Mouse (Mus musculus) C2C12 (cell line): ENCODE results near the gene Ssc4d. TPM values are rescaled to one million over a fixed set of nuclear protein-coding genes. Genes with fewer than 3 reads are reported as not detected.

Experiments
- H3K27me3 ChIP-seq: one replicate; pipeline ENCODE4 v1.6.1; 2011; ENCODE audit not compliant: control insufficient read depth, insufficient read depth, insufficient read length
- H3K36me3 ChIP-seq: one replicate; pipeline ENCODE4 v1.6.1; 2011; ENCODE audit not compliant: control insufficient read depth, insufficient read depth
- H3K4me3 ChIP-seq: one replicate; pipeline ENCODE4 v1.5.1; 2011; ENCODE audit warnings: mild to moderate bottlenecking, control low read depth; ENCODE audit not compliant: poor library complexity, insufficient read depth, severe bottlenecking
- H3K79me2 ChIP-seq: one replicate; pipeline ENCODE4 v1.6.1; 2011; ENCODE audit not compliant: control insufficient read depth, insufficient read depth
- H3K79me3 ChIP-seq: one replicate; pipeline ENCODE4 v1.6.1; 2011; ENCODE audit warnings: low read depth, control low read depth
- H3ac ChIP-seq: one replicate; pipeline ENCODE3; 2011; ENCODE audit warnings: low read depth; ENCODE audit not compliant: control insufficient read depth, insufficient read length
- CEBPB ChIP-seq: IDR thresholded peaks from one replicate; pipeline ENCODE4 v1.6.1; 2011; ENCODE audit warnings: low read depth, mild to moderate bottlenecking, control low read depth, moderate library complexity
- CTCF ChIP-seq: IDR thresholded peaks from one replicate; pipeline ENCODE4 v1.5.1; 2011; ENCODE audit not compliant: control insufficient read depth, insufficient read depth, insufficient read length
- FOSL1 ChIP-seq: IDR thresholded peaks from one replicate; pipeline ENCODE4 v1.8.0; 2011; ENCODE audit warnings: mild to moderate bottlenecking, low read length; ENCODE audit not compliant: poor library complexity, insufficient read depth, severe bottlenecking
- MAX ChIP-seq: IDR thresholded peaks from one replicate; pipeline ENCODE4 v1.6.1; 2011; ENCODE audit warnings: mild to moderate bottlenecking, control low read depth
- MYOD1 ChIP-seq: IDR thresholded peaks from one replicate; pipeline ENCODE4 v1.6.1; 2011; ENCODE audit warnings: low read depth; ENCODE audit not compliant: control insufficient read depth, insufficient read length
- MYOG ChIP-seq: IDR thresholded peaks from one replicate; pipeline ENCODE4 v1.6.1; 2011; ENCODE audit not compliant: control insufficient read depth, insufficient read length; ENCODE audit errors: extremely low read depth
- USF1 ChIP-seq: IDR thresholded peaks from one replicate; pipeline ENCODE4 v1.6.1; 2011; ENCODE audit warnings: low read depth, mild to moderate bottlenecking, control low read depth, moderate library complexity
- polyA plus RNA-seq: library from polyadenylated mRNA; unstranded; fragments of >200 nt; fragmentation: generic; extraction: Trizol; gene quantifications from one replicate; pipeline ENCODE4 v1.2.1, GENCODE M21; 2012; ENCODE audit warnings: missing spikeins

The Ssc4d gene
- polyA plus RNA-seq, 1 experiment, result 3.6 TPM

- Histone ChIP-seq H3K36me3 (peaks cover 37% of the 10 kb centered on the region), H3K79me3 (peaks cover 53% of the 10 kb centered on the region), H3ac (peak overlapping the region; percentile 82), H3K4me3 (peak overlapping the region; percentile 94), H3K79me2 (peaks cover 55% of the 10 kb centered on the region), H3K27me3 (no peaks in the 10 kb centered on the region)
- no peak for TF ChIP-seq MAX
- no peak for TF ChIP-seq CTCF
Measured at GRCm38 (mm10) chr5:135933900-135934441, 40.4 kb downstream of the Ssc4d start.

GRCm38 (mm10) chr5:135933222-135933899 is 41.0 kb downstream of the Ssc4d start:
- H3ac ChIP-seq, result peak overlapping the region; percentile 82
- peaks cover 59% of the 10 kb centered on the region for H3K79me3 ChIP-seq
- peaks cover 43% of the 10 kb centered on the region for H3K36me3 ChIP-seq
- H3K4me3 ChIP-seq, result peak overlapping the region; percentile 94
- H3K27me3 ChIP-seq, result no peaks in the 10 kb centered on the region
- peaks cover 61% of the 10 kb centered on the region for H3K79me2 ChIP-seq
- TF ChIP-seq MYOG, result no peak
- TF ChIP-seq CEBPB, result no peak
- no peak for TF ChIP-seq MAX

DNA sequence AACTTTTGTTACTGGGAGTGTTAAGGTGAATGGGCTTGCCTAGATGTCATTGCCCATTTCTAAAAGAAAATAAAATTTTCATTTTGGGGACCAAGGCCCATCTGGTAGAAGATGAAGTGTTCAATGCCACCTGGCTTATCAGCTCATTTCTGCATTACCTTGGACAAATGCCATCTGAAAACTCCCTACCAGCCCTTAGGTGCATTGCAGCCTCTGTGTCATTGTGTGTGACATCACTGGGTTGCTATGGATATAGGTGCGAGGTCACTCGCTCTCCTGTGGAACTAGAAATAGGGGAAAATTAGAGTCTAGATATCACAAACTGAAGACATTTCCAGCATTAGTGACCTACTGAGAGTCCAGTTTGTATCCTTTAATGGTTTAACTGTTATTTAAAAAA is 42.0 kb downstream of the Ssc4d start:
- no peak for TF ChIP-seq USF1
- TF ChIP-seq MYOG, result no peak
- TF ChIP-seq MAX, result no peak
- no peak for TF ChIP-seq CTCF
- TF ChIP-seq FOSL1, result no peak
- TF ChIP-seq MYOD1, result no peak
- no peak for TF ChIP-seq CEBPB
- Histone ChIP-seq H3K27me3 (no peaks in the 10 kb centered on the region), H3K36me3 (peaks cover 52% of the 10 kb centered on the region), H3K79me2 (peaks cover 71% of the 10 kb centered on the region), H3K4me3 (peak overlapping the region; percentile 94), H3K79me3 (peaks cover 68% of the 10 kb centered on the region), H3ac (peak overlapping the region; percentile 24)

- peaks cover 79% of the 10 kb centered on the region for H3K79me2 ChIP-seq
- H3ac ChIP-seq, result no peak overlapping the region
- no peak overlapping the region for H3K4me3 ChIP-seq
- H3K27me3 ChIP-seq, result no peaks in the 10 kb centered on the region
- no peak for TF ChIP-seq USF1
- H3K79me3 ChIP-seq, result peaks cover 76% of the 10 kb centered on the region
- peaks cover 61% of the 10 kb centered on the region for H3K36me3 ChIP-seq
Measured at GRCm38 (mm10) chr5:135931526-135931925, 42.8 kb downstream of the Ssc4d start.

DNA sequence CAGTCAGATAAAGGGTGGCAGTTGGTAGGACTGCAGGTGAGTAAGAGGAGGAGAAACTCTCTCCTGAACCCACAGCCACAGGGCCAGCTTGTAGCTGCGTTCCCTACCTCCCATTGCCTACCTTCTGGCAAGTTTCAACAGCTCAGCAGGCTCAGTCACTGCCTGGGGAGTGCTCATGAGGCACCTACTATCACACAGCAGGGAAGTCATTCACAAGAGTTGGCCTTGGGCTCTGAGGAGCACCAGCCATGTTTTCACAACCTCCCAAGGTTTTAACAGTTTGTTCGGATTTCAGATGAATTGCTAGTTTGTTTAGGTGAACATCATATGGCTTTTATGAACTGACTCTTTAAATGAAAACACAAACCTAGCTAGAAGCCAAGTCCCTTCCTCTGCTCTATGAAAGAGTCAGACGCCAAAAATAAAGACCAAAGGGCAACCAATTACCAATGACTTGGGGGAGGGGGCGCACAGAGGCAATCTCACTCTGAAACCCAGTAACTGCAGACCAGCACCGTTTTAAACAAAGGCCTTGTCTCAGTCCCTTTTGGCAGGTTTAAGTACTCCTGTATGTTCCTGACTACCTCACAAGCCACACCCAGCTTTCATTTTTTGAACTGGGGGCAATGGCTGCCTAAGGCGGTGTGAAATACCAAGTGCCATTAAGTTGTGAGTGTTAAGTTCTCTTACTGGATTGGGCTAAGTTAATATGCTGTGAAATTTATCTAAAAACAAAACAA is 44.5 kb downstream of the Ssc4d start:
- Histone ChIP-seq H3ac (no peak overlapping the region), H3K79me3 (peaks cover 90% of the 10 kb centered on the region), H3K27me3 (no peaks in the 10 kb centered on the region), H3K4me3 (no peak overlapping the region), H3K36me3 (peaks cover 75% of the 10 kb centered on the region), H3K79me2 (peaks cover 96% of the 10 kb centered on the region)
- no peak for TF ChIP-seq FOSL1

DNA sequence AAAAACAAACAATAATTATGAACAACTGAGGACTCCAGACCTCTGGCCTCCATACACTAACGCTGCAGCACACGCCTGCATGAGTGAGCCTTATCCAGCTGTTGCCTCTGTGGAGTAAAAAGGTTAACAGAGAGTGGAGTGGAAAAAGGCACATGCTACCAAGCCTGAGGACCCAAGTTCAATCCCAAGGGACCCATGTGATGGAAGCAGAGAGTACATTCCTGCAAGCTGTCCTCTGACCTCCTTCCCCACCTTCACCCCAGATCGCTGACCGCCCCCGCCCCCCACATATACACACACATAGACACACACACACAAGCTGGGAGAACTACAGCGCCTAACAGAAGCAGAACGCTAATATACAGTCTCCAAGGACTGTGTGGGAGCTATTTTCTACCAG is 50.4 kb downstream of the Ssc4d start:
- H3K79me3 ChIP-seq, result peaks cover 93% of the 10 kb centered on the region
- no peaks in the 10 kb centered on the region for H3K27me3 ChIP-seq
- peaks cover 93% of the 10 kb centered on the region for H3K36me3 ChIP-seq
- TF ChIP-seq MYOG, result no peak
- no peak for TF ChIP-seq CEBPB
- no peak for TF ChIP-seq MYOD1
- TF ChIP-seq USF1, result no peak
- TF ChIP-seq MAX, result no peak
- TF ChIP-seq CTCF, result no peak
- H3K79me2 ChIP-seq, result peaks cover 100% of the 10 kb centered on the region
- H3ac ChIP-seq, result no peak overlapping the region
- H3K4me3 ChIP-seq, result no peak overlapping the region
